Mouse (Mus musculus) liver, embryonic 14.5 days (tissue): ENCODE measurements around the gene Tbrg4. TPM values are rescaled to one million over a fixed set of nuclear protein-coding genes. Genes with fewer than 3 reads are reported as not detected.

Experiments used
- ATAC-seq: fragments of 200-750 bp; cut with Nextera tagmentation; 2 replicates; pipeline ENCODE4 v1.8.0; 2017; ENCODE audit warnings: moderate number of reproducible peaks, mild to moderate bottlenecking, moderate library complexity; ENCODE audit not compliant: insufficient read depth
- DNase-seq, 3 experiments: peaks; one replicate each; pipeline ENCODE4 v3.0.0-alpha.2; 2012 to 2013; ENCODE audit warnings: low read depth in 3 of 3, low spot score in 3 of 3
- H3K27ac ChIP-seq: fragments of 300-500 bp; sonication (generic); 2 replicates; pipeline ENCODE4 v1.5.1; 2014; ENCODE audit warnings: moderate library complexity, mild to moderate bottlenecking, control low read depth, inconsistent platforms
- H3K27me3 ChIP-seq: fragments of 300-500 bp; sonication (generic); 2 replicates; pipeline ENCODE4 v1.6.1; 2014; ENCODE audit warnings: mild to moderate bottlenecking, low read length, moderate library complexity; ENCODE audit not compliant: control insufficient read depth, insufficient read depth
- H3K36me3 ChIP-seq: fragments of 300-500 bp; sonication (generic); replicated peaks from 2 replicates; pipeline ENCODE4 v1.6.1; 2014; ENCODE audit warnings: low read depth; ENCODE audit not compliant: control insufficient read depth, insufficient read depth
- H3K4me1 ChIP-seq, 2 experiments: fragments of 200-500 bp in 1 of 2; fragments of 300-500 bp in 1 of 2; sonication (generic) in 1 of 2; replicated peaks; 2 replicates each; pipeline ENCODE4 v1.6.1; 2012 to 2014; ENCODE audit warnings: antibody characterized with exemption in 1 of 2, inconsistent platforms in 1 of 2, low read length in 1 of 2; ENCODE audit not compliant: control insufficient read depth in 2 of 2, insufficient read depth in 2 of 2
- H3K4me2 ChIP-seq: fragments of 300-500 bp; sonication (generic); 2 replicates; pipeline ENCODE4 v1.6.1; 2014; ENCODE audit warnings: low read depth, mild to moderate bottlenecking, control low read depth, moderate library complexity
- H3K4me3 ChIP-seq, 2 experiments: fragments of 200-500 bp in 1 of 2; fragments of 300-500 bp in 1 of 2; sonication (generic) in 1 of 2; 2 replicates each; pipeline ENCODE4 v1.5.1; 2012 to 2014; ENCODE audit warnings: low read depth in 2 of 2, low read length in 2 of 2, mild to moderate bottlenecking in 2 of 2, control low read depth in 1 of 2, inconsistent platforms in 1 of 2, moderate library complexity in 1 of 2; ENCODE audit not compliant: insufficient read depth in 1 of 2
- H3K9ac ChIP-seq: fragments of 300-500 bp; sonication (generic); replicated peaks from 2 replicates; pipeline ENCODE4 v1.6.1; 2014; ENCODE audit warnings: mild to moderate bottlenecking, control low read depth, moderate library complexity
- H3K9me3 ChIP-seq: fragments of 300-500 bp; sonication (generic); 2 replicates; pipeline ENCODE4 v1.6.1; 2016; ENCODE audit warnings: low read length, mixed read lengths; ENCODE audit not compliant: control insufficient read depth
- CTCF ChIP-seq: IDR thresholded peaks from 2 replicates; pipeline ENCODE4 v1.5.1; 2016; ENCODE audit warnings: antibody characterized with exemption, low read depth, control low read depth
- EP300 ChIP-seq: IDR thresholded peaks from 2 replicates; pipeline ENCODE4 v1.6.1; 2016; ENCODE audit warnings: antibody characterized with exemption, low read depth
- WGBS: fragments of 180-500 bp; shearing (Covaris S2); extraction: QIAGEN DNeasy Blood & Tissue Kit; methylation state at CpG from one replicate; pipeline ENCODE4 v1.1.7; 2014; ENCODE audit not compliant: insufficient replicate concordance; 5-methylcytosine and 5-hydroxymethylcytosine counted together
- polyA plus RNA-seq, 2 experiments: library from polyadenylated mRNA; depleted of rRNA in 1 of 2; stranded (reverse) in 1 of 2; unstranded in 1 of 2; fragments of >200 nt; fragmentation: Nextera tagmentation in 1 of 2; extraction: Ambion mirVana in 1 of 2; gene quantifications; 2 replicates each; pipeline versions ENCODE4 v1.2.1 to v1.2.3; 2012 to 2014

The Tbrg4 gene
- polyA plus RNA-seq, 2 experiments = 27.7 to 55.1 TPM

DNA sequence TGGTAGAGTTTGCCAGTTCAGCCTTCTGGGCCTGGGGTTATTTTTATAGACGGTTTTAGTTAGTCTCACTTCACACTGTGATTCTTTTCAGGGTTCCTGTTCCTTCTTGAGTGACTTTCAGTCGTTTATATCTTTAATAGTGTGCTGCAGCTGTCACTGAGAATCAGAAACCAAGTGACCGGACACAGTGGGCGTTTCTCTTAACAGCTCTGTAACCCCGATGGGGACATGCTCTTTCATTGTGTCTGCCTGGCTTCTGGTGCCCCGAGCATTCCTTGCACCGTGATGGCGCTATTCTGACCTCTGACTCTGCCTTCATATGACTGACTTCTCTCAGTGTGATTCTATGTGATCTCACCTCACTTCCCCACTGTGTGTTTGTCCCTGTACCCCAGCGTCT, 43.2 kb upstream of the Tbrg4 start:
- Histone ChIP-seq H3K4me1 (no peaks in the 10 kb centered on the region), H3K4me3 (no peak overlapping the region), H3K36me3 (no peaks in the 10 kb centered on the region), H3K9ac (no peak overlapping the region), H3K9me3 (no peaks in the 10 kb centered on the region), H3K4me2 (no peak overlapping the region), H3K27me3 (no peaks in the 10 kb centered on the region), H3K27ac (no peak overlapping the region)
- ATAC-seq (no peak), DNase-seq (no peak)
- TF ChIP-seq CTCF = no peak
- WGBS = 54% methylated on average over 9 of the region's 9 CpGs

DNA sequence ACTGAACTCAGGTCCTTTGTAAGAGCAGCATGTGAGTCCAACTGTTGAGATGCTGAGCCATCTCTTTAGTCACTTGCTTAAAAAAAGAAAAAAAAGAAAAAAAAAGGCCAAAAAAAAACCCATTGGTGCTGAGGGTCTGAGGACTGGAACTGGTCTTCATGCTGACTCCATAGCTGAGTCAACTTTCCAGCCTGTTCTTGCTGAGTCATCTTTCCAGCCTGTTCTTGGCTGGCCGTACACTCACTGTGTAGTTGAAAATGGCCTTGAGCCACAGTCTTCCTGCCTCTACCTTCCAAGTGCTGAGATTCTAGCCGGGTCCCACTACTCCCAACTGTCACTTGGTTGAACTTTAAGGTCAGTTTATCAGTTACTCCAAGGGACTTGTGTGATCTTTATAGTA, 40.8 kb upstream of the Tbrg4 start:
- ATAC-seq (no peak), DNase-seq (no peak)
- H3K4me2 ChIP-seq = no peak overlapping the region
- H3K27me3 ChIP-seq = no peaks in the 10 kb centered on the region
- H3K4me3 ChIP-seq = no peak overlapping the region
- no peak overlapping the region for H3K27ac ChIP-seq
- no peaks in the 10 kb centered on the region for H3K4me1 ChIP-seq
- H3K9me3 ChIP-seq = no peaks in the 10 kb centered on the region
- WGBS = 50% methylated on average over 2 of the region's 2 CpGs
- TF ChIP-seq CTCF = no peak
- TF ChIP-seq EP300 = no peak
- H3K9ac ChIP-seq = no peak overlapping the region
- no peaks in the 10 kb centered on the region for H3K36me3 ChIP-seq

DNA sequence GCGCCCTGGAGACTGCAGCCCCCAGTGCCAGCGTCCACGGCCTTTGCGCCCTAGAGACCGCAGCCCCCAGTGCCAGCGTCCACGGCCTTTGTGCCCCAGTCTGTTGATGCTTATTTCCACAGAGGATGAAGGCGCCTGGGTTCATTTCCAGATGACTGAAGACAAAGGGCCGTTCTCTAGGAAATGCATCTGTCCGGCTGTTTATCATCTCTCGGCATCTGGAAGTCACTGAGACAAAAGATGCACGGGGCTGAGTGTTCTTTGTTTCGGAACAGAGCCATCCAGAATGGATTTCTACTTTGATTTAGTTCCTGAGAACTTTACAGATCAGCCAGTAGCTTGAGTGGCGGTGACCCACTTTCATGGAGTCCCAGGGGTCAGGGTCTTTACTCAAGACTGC, 35.3 kb upstream of the Tbrg4 start:
- no peaks in the 10 kb centered on the region for H3K4me1 ChIP-seq
- H3K9me3 ChIP-seq = no peaks in the 10 kb centered on the region
- H3K4me3 ChIP-seq = no peak overlapping the region
- DNase-seq (no peak), ATAC-seq (no peak)
- H3K27ac ChIP-seq = no peak overlapping the region
- no peaks in the 10 kb centered on the region for H3K36me3 ChIP-seq
- no peak overlapping the region for H3K4me2 ChIP-seq
- H3K27me3 ChIP-seq = no peaks in the 10 kb centered on the region
- TF ChIP-seq EP300 (no peak), CTCF (no peak)
- 59% methylated on average over 14 of the region's 14 CpGs for WGBS
- no peak overlapping the region for H3K9ac ChIP-seq

DNA sequence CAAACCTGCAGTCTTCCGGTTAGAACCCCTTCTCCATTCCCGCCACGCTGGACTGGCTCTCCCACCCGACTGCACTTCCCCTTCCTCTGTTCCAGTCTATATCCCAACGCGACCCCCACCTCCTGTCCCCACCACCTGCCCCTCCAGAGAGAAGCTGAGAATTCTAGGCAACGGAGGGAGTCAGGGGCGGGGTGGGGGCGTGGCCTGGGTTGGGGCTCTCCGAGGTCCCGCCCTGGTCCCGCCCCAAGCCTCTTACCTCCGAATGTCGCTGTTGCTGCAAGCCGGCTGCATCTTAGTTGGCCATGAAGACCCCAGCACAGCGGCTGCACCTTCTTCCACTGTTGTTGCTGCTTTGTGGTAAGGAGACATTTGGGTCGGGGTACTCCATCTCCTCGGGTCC, 32.4 kb upstream of the Tbrg4 start, which contains the start of gene Ramp3:
TSS of gene Ramp3 (plus strand) at position 251 of the 400 bp plus-strand sequence.
- ATAC-seq (no peak), DNase-seq (peak in 2 of 3 experiments; percentile 11 to 28)
- H3K4me1 ChIP-seq = no peaks in the 10 kb centered on the region
- H3K4me3 ChIP-seq = peak within 1 kb of the TSS in 1 of 2 experiments; percentile 32; a peak in 2 of 4 replicates
- H3K36me3 ChIP-seq = no peaks in the 10 kb centered on the region
- H3K9me3 ChIP-seq = no peaks in the 10 kb centered on the region
- TF ChIP-seq CTCF = no peak
- TF ChIP-seq EP300 = no peak
- WGBS = 1% methylated on average over 18 of the region's 18 CpGs
- no peaks in the 10 kb centered on the region for H3K27me3 ChIP-seq
- no peak within 1 kb of the TSS for H3K9ac ChIP-seq
- no peak within 1 kb of the TSS for H3K27ac ChIP-seq
- H3K4me2 ChIP-seq = peak within 1 kb of the TSS; percentile 47

DNA sequence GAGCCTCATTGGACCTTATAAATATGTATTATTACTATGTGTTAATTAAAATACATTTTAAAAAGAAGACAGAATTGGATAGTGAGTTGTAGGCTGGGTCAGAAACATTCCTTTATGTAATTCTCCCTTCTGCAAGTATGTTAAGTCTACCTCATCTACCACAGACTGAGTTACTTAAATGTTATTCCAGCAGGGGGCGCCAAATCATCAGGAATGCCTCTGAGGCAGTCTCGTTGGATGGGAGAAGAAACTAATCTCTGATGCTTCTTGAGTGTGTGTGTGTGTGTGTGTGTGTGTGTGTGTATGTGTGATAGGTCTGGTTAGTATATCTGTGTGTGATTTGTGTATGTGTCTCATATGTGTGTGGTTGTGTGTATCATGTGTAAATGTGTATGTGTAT, 29.0 kb upstream of the Tbrg4 start:
- no peak overlapping the region for H3K4me2 ChIP-seq
- TF ChIP-seq EP300 = no peak
- peak; percentile 84 for TF ChIP-seq CTCF

More for the DNA sequence above, 29.0 kb upstream of the Tbrg4 start:
- Histone ChIP-seq H3K9me3 (no peaks in the 10 kb centered on the region), H3K27ac (no peak overlapping the region), H3K9ac (no peak overlapping the region), H3K4me3 (no peak overlapping the region), H3K4me1 (no peaks in the 10 kb centered on the region), H3K27me3 (no peaks in the 10 kb centered on the region), H3K36me3 (no peaks in the 10 kb centered on the region)
- DNase-seq (peak; percentile 55 to 67 (median 56)), ATAC-seq (0 out of 2 replicates have a peak, but pooled peaks have one; percentile 31)
- WGBS = 2% methylated on average over 2 of the region's 2 CpGs
